Mouse (Mus musculus) midbrain, embryonic 14.5 days (tissue): ENCODE data around the gene Hsf5. TPM values are rescaled to one million over a fixed set of nuclear protein-coding genes. Genes with fewer than 3 reads are reported as not detected.
A peak's percentile ranks its signal among the peaks of the same experiment; 100 is the strongest.

Source experiments
- ATAC-seq: fragments of 200-750 bp; cut with Nextera tagmentation; 2 replicates; pipeline ENCODE4 v1.8.0; 2017; ENCODE audit warnings: moderate number of reproducible peaks, moderate library complexity; ENCODE audit not compliant: low FRiP score, low TSS enrichment
- DNase-seq: peaks from one replicate; pipeline ENCODE4 v3.0.0-alpha.2; 2015
- H3K27ac ChIP-seq: fragments of 300-500 bp; sonication (generic); replicated peaks from 2 replicates; pipeline ENCODE4 v1.5.1; 2014; ENCODE audit warnings: mild to moderate bottlenecking, low read depth, low read length, moderate library complexity
- H3K27me3 ChIP-seq: fragments of 300-500 bp; sonication (generic); 2 replicates; pipeline ENCODE4 v1.6.1; 2014; ENCODE audit warnings: low read length, control low read depth, mixed read lengths; ENCODE audit not compliant: control insufficient read depth, insufficient read depth
- H3K36me3 ChIP-seq: fragments of 300-500 bp; sonication (generic); 2 replicates; pipeline ENCODE4 v1.6.1; 2014; ENCODE audit warnings: low read length, control low read depth; ENCODE audit not compliant: control insufficient read depth, insufficient read depth
- H3K4me1 ChIP-seq: fragments of 300-500 bp; sonication (generic); 2 replicates; pipeline ENCODE4 v1.6.1; 2014; ENCODE audit warnings: mild to moderate bottlenecking, antibody characterized with exemption, low read length, control low read depth; ENCODE audit not compliant: control insufficient read depth, insufficient read depth
- H3K4me2 ChIP-seq: fragments of 300-500 bp; sonication (generic); 2 replicates; pipeline ENCODE4 v1.6.1; 2014; ENCODE audit warnings: mild to moderate bottlenecking, low read length, moderate library complexity
- H3K4me3 ChIP-seq: fragments of 300-500 bp; sonication (generic); replicated peaks from 2 replicates; pipeline ENCODE4 v1.5.1; 2014; ENCODE audit warnings: low read depth, low read length
- H3K9ac ChIP-seq: fragments of 300-500 bp; sonication (generic); replicated peaks from 2 replicates; pipeline ENCODE4 v1.6.1; 2014; ENCODE audit warnings: mild to moderate bottlenecking, low read length, moderate library complexity
- H3K9me3 ChIP-seq: fragments of 300-500 bp; sonication (generic); 2 replicates; pipeline ENCODE4 v1.6.1; 2016; ENCODE audit warnings: low read length, control low read depth, mixed read lengths; ENCODE audit not compliant: control insufficient read depth
- WGBS: fragments of 180-500 bp; shearing (Covaris S2); extraction: QIAGEN DNeasy Blood & Tissue Kit; methylation state at CpG from one replicate; pipeline ENCODE4 v1.1.7; 2014; 5-methylcytosine and 5-hydroxymethylcytosine counted together
- polyA plus RNA-seq: library from polyadenylated mRNA; unstranded; fragments of >200 nt; fragmentation: Nextera tagmentation; extraction: Ambion mirVana; gene quantifications from 2 replicates; pipeline ENCODE4 v1.2.1, GENCODE M21; 2014

The Hsf5 gene
- polyA plus RNA-seq, 1 experiment from 2014 or later = 0.37 TPM

DNA sequence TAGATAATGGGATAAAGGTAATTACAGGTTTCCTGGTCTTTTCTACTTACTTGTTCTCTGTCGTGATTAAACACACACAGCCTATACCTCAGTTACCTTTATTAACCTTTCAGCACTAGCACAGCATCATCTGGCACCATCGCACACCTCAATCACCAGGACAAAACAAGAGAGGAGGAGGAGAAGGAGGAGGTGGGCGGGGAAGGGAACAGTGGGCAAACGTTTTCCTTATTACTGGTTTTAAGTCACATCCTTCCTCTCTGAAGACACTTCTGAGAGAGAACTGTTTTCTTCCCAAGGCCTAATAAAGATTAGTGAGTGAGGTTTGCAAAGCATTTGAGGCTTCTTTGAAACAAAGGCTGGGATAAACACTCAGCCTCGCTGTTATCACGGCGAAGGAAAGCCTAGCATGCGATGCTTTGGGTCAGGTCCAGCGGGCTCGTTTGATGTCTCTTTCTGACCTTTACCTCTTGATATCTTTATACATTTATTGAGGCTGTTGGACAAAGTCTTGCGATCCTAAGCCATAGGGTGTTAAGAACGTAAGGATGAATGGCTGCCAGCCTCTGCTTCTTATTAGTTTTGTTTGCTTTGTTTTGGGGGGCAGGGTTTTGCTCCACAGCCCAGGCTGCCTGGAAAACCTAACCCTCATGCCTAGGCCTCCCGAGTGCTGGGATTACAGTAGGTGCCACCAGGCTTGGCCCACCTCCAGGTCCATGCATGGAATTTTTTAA, 66.0 kb downstream of the Hsf5 start:
- H3K27ac ChIP-seq = no peak overlapping the region
- WGBS = 39% methylated on average over 13 of the region's 13 CpGs

DNA sequence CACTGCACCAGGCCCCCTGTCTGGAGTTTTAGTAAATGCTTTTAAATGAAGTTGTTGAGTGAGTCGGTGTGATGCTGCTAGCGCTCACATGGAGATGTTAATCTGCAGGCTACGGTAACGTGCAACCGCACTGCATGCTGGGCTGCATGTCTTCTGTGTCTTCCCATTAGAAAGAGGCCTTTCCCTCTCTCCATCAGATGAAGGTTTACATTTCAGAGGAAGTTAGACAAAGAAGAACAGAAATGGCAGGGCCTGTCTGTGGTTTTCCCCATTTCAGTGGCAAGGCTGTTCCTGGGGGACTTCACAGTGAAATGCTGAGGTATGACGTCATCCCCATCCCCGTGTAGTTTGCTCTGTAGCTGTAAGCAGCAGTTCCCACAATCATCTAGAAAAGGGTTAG, 69.4 kb downstream of the Hsf5 start:
- ATAC-seq (no peak), DNase-seq (peak; percentile 27)
- Histone ChIP-seq H3K27ac (0 out of 2 replicates have a peak overlapping the region, but pooled peaks have one; percentile 37), H3K36me3 (no peaks in the 10 kb centered on the region), H3K4me3 (no peak overlapping the region), H3K9me3 (no peaks in the 10 kb centered on the region), H3K27me3 (no peaks in the 10 kb centered on the region), H3K4me1 (no peaks in the 10 kb centered on the region), H3K4me2 (no peak overlapping the region), H3K9ac (no peak overlapping the region)
- WGBS = 59% methylated on average over 7 of the region's 7 CpGs

More for the DNA sequence above, 66.0 kb downstream of the Hsf5 start:
- ATAC-seq (no peak), DNase-seq (no peak)
- H3K9me3 ChIP-seq = no peaks in the 10 kb centered on the region
- no peak overlapping the region for H3K4me2 ChIP-seq
- H3K4me1 ChIP-seq = no peaks in the 10 kb centered on the region
- H3K4me3 ChIP-seq = no peak overlapping the region
- H3K27me3 ChIP-seq = no peaks in the 10 kb centered on the region
- no peaks in the 10 kb centered on the region for H3K36me3 ChIP-seq
- H3K9ac ChIP-seq = no peak overlapping the region

DNA sequence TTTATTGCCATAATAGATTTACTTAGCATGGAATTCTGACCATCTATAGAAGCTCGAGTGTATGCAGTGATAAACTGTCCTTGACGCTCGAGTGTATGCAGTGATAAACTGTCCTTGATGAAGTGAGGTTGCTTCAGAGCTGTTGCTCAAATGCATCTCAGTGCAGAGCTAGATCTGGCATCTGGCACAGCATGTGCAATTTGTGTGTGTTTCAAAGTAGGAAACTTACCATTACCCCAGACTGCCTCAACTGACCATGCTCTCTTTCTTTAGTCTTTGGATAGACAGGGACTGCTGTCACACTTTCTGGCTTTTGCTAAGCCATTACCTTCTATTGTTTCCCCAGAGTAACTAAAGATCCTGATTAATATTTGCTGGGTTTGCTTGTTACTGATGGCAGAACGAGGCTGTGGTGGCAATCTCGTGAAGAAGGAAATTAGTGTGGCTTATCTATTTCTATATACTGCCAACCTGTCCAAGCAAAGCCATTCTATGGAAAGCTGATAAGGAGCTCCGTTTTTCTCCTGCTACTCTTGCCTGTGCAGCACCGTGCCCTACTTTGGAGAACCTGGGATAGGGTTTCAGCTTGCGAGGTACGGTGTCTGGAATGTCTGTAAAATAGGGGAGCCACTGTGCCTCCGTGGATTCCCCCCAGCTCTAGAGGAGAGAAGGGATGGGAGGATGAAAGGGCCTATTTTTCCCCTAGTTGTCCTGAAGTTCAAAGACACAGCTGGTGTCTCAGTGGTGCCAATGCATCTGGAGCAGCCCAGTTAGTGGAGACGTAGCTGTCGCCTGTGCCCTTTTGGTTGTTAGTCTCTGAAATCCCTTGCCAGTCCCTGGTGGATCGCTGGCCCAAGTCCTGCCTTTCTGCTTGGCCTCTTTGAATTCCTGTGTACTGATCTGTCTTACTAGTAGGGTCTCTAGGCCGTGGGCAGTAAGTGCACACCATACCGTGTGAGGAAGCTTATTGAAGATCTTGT, 70.6 kb downstream of the Hsf5 start:
- WGBS = 83% methylated on average over 15 of the region's 15 CpGs
- no peaks in the 10 kb centered on the region for H3K27me3 ChIP-seq
- H3K4me3 ChIP-seq = no peak overlapping the region
- no peak for DNase-seq
- no peak overlapping the region for H3K9ac ChIP-seq
- no peaks in the 10 kb centered on the region for H3K4me1 ChIP-seq
- no peak overlapping the region for H3K4me2 ChIP-seq
- no peak overlapping the region for H3K27ac ChIP-seq
- no peak for ATAC-seq
- H3K36me3 ChIP-seq = no peaks in the 10 kb centered on the region
- H3K9me3 ChIP-seq = no peaks in the 10 kb centered on the region

DNA sequence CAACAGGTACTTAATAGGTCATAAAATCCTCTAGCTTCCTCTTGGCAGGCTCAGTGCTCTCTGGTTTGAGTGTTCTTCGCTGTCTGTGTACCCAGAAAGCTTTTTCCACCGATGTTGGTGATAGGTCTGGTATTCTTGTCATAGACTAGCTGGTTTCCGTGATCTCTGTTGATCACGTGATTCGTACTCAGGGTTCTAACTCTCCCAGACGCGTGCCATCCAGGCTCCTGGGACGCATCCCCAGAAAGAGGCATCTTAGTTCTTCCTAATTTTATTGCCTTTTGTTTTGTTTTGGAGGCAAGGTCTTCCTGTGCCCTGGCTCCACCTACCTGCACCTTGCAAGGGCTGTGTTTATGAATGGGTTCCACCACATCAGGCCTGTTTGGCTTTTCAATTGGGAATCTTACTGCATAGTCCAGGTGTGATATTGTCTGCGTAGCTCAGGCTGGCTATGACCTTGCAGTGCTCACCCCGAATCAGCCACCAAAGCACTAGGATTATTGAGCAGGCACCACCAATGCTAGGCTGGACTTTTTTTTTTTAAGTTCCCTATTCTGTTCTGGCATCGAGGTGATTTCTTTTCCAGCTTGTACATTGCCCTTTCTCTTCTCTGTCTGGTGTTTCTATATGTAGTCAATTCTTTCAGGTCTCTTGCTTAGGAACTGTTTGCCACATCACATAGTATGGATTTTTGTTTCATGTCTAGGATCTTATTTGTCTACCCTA, 71.7 kb downstream of the Hsf5 start:
- Histone ChIP-seq H3K27ac (0 out of 2 replicates have a peak overlapping the region, but pooled peaks have one; percentile 5), H3K36me3 (no peaks in the 10 kb centered on the region), H3K4me3 (no peak overlapping the region), H3K4me1 (no peaks in the 10 kb centered on the region), H3K4me2 (no peak overlapping the region), H3K27me3 (no peaks in the 10 kb centered on the region), H3K9me3 (no peaks in the 10 kb centered on the region), H3K9ac (no peak overlapping the region)
- WGBS = 91% methylated on average over 11 of the region's 11 CpGs
- DNase-seq = no peak
- ATAC-seq = no peak

DNA sequence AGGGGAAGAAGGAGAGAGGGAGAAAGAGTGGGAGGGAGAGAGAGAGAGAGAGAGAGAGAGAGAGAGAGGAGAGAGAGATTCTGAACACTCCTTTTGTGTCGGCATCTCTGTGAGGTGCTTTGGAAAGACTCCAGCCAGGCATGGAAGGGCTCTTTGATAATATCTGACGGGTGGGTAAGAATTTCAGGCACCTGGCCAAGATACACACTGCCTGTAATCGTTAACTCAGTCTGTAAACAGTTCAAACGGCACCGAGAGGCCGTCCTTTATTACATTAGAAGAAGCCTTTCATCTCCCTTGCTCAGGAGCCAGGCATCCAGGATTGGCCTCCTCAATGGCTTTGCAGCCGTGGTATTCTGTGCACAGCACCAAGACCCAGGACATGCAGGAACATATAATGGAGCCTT, 72.4 kb downstream of the Hsf5 start:
- WGBS = 38% methylated on average over 7 of the region's 7 CpGs

DNA sequence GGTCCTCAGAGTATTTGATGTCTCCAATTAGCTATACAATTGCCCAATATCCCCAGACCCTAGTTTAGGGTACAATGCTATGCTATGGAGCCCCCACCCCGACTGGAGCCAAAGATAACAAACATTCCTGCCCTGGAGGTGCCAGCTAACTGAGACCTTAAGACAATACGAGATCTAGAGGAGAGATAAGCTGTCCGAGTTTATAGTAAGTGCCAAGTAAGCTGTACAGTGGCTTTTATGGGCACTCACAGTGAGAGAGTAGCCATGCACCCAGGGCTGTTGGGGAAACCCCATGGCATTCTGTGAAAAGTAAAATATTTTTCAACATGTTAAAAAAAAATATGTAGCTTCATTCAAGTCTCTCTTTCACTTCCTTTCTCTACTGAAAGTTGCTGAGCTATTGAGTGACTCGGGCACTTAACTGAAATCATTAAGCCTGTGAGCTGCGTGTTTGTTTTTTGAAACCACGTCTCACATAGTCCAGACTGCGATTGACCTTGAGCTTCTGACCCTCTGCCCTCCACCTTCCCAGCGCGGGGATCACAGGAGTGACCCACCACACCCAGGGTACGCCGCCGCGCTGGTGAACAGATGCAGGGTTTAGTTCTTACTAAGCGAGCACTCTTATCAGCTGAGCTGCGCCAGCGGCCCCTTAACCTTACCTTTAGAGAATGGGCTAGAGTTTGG, 73.2 kb downstream of the Hsf5 start:
- ATAC-seq (no peak), DNase-seq (no peak)
- H3K9me3 ChIP-seq = no peaks in the 10 kb centered on the region
- H3K36me3 ChIP-seq = no peaks in the 10 kb centered on the region
- H3K4me1 ChIP-seq = no peaks in the 10 kb centered on the region
- H3K4me2 ChIP-seq = no peak overlapping the region
- no peak overlapping the region for H3K4me3 ChIP-seq
- no peaks in the 10 kb centered on the region for H3K27me3 ChIP-seq
- no peak overlapping the region for H3K9ac ChIP-seq
- 83% methylated on average over 16 of the region's 16 CpGs for WGBS
- 0 out of 2 replicates have a peak overlapping the region, but pooled peaks have one; percentile 26 for H3K27ac ChIP-seq

More for the DNA sequence above, 72.4 kb downstream of the Hsf5 start:
- no peaks in the 10 kb centered on the region for H3K4me1 ChIP-seq
- H3K4me3 ChIP-seq = no peak overlapping the region
- no peaks in the 10 kb centered on the region for H3K36me3 ChIP-seq
- no peaks in the 10 kb centered on the region for H3K27me3 ChIP-seq
- no peak overlapping the region for H3K9ac ChIP-seq
- ATAC-seq = no peak
- 0 out of 2 replicates have a peak overlapping the region, but pooled peaks have one; percentile 5 for H3K27ac ChIP-seq
- no peaks in the 10 kb centered on the region for H3K9me3 ChIP-seq
- no peak overlapping the region for H3K4me2 ChIP-seq
- peak; percentile 65 for DNase-seq

DNA sequence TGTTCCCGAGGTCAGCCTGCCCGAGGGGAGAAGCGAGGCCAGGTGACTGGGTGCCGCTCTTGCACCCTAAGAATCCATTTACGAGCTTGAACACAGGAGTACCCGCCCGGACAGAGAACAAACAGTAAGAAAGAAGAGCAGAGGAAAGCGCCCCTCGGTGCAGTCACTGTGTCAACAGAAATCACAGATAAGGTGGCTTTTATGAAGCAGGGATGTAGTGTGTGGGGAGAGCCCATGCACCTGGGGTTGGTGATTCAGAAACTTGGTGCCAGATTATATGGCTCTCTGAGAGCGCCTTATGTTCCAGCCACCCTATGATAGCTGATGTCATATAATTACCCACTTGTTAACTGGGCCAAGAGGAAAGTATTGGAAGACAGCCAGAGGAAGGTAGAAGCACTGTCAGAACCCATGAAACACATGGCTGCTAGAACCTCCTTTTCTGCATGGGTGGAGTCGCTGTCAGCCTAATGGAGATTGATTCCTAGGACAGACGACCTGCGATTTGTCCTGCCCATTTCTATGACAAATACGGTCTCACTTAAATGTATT, 80.2 kb downstream of the Hsf5 start:
- H3K27ac ChIP-seq = no peak overlapping the region
- H3K36me3 ChIP-seq = no peaks in the 10 kb centered on the region
- no peaks in the 10 kb centered on the region for H3K9me3 ChIP-seq
- no peaks in the 10 kb centered on the region for H3K4me1 ChIP-seq
- H3K27me3 ChIP-seq = no peaks in the 10 kb centered on the region
- H3K4me3 ChIP-seq = no peak overlapping the region
- H3K4me2 ChIP-seq = no peak overlapping the region
- ATAC-seq (no peak), DNase-seq (no peak)
- H3K9ac ChIP-seq = no peak overlapping the region
- WGBS = 90% methylated on average over 14 of the region's 14 CpGs

DNA sequence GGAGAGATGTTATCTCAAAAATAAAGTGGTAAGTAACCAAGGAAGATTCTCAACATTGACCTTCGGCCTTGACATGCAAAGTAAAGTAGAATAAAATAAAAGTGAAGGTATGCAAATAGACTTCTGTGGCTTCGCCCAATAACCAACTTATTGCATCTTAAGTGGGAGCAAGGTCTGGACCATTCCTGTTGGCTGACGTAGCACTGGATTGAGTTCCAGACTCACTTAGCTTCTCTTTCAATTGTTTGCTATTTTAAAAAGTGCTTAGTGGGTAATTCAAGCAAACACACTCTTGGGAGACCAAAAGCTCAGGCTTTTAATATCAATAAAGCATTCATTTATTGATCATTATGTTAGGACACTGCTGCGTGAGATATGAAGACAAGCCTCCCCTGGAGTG, 81.2 kb downstream of the Hsf5 start:
- Histone ChIP-seq H3K4me3 (no peak overlapping the region), H3K4me2 (no peak overlapping the region), H3K4me1 (no peaks in the 10 kb centered on the region), H3K27me3 (no peaks in the 10 kb centered on the region), H3K27ac (no peak overlapping the region), H3K9me3 (no peaks in the 10 kb centered on the region), H3K36me3 (no peaks in the 10 kb centered on the region), H3K9ac (no peak overlapping the region)
- DNase-seq = no peak
- WGBS = 89% methylated on average over 4 of the region's 4 CpGs
- no peak for ATAC-seq
